8 mouse cellular contexts compared by ENCODE assay signal in genomic region chr17:49614577-49615235, GRCm38 (mm10). TPM values are rescaled to one million over a fixed set of nuclear protein-coding genes. Genes with fewer than 3 reads are reported as not detected.
A peak's percentile ranks its signal among the peaks of the same experiment; 100 is the strongest.
DNase-seq lines count a peak whose midpoint lies in the region; ATAC-seq and TF ChIP-seq lines count a peak whose summit lies in the region.

Gene Kif6 (plus strand): TSS chr17:49615136.

- peak; percentile 85 for DNase-seq in R1 (ENCODE audit: low read depth, low spot score)
- peak; percentile 88 for DNase-seq in cerebellum, postnatal 14 days
- DNase-seq in frontal cortex, postnatal 25 days (ENCODE audit: low spot score in 2 of 2), result peak; percentile 60 to 74
- DNase-seq in hindbrain, embryonic 11.5 days (ENCODE audit: low spot score), result peak; percentile 88
- peak; percentile 55 for DNase-seq in layer of hippocampus, adult 9-10 months (ENCODE audit: low spot score)
- DNase-seq in lung, adult 2 months, result peak; percentile 57
- DNase-seq in ovary, postnatal 36 days (ENCODE audit: low spot score), result peak; percentile 81
- peak; percentile 47 for DNase-seq in urinary bladder, adult 2 months (ENCODE audit: low spot score)

- H3K4me2 ChIP-seq in hindbrain, embryonic 11.5 days (replicated peaks; ENCODE audit: low read depth, low read length), result peak within 1 kb of the TSS; percentile 94

- TF ChIP-seq POLR2A in lung, adult 2 months (IDR thresholded peaks at IDR 0.05; ENCODE audit: borderline replicate concordance, extremely low read depth, low read depth, low read length), result no peak

- no peak for TF ChIP-seq CTCF in lung, adult 2 months (IDR thresholded peaks at IDR 0.05; ENCODE audit: insufficient read depth, low read length)

- 2% methylated on average over 27 of the region's 27 CpGs for WGBS in hindbrain, embryonic 11.5 days
- WGBS in lung, adult 2 months, result 2% methylated on average over 27 of the region's 27 CpGs

- 0 out of 2 replicates have a peak, but pooled peaks cover 2% of the 10 kb centered on the region for H3K4me1 ChIP-seq in hindbrain, embryonic 11.5 days (replicated peaks; ENCODE audit: control insufficient read depth, insufficient read depth, low read length)
- H3K4me1 ChIP-seq in lung, adult 2 months (ENCODE audit: control insufficient read depth, insufficient read depth, low read length), result no peaks in the 10 kb centered on the region; the same call in 1 of the 2 replicates

- no peak within 1 kb of the TSS; the same call in 1 of the 2 replicates for H3K27ac ChIP-seq in hindbrain, embryonic 11.5 days (ENCODE audit: low read depth, low read length)

- no peaks in the 10 kb centered on the region for H3K9me3 ChIP-seq in hindbrain, embryonic 11.5 days (ENCODE audit: control insufficient read depth, low read length)

- H3K4me3 ChIP-seq in hindbrain, embryonic 11.5 days (ENCODE audit: low read depth, low read length), result peak within 1 kb of the TSS; percentile 57
- H3K4me3 ChIP-seq in lung, adult 2 months (replicated peaks; ENCODE audit: extremely low read depth, low read depth, low read length), result peak within 1 kb of the TSS; percentile 51

- peak; percentile 96 for ATAC-seq in hindbrain, embryonic 11.5 days (ENCODE audit: low FRiP score)

- H3K36me3 ChIP-seq in hindbrain, embryonic 11.5 days (ENCODE audit: control insufficient read depth, insufficient read depth, low read length), result no peaks in the 10 kb centered on the region

- peak within 1 kb of the TSS; percentile 58 for H3K9ac ChIP-seq in hindbrain, embryonic 11.5 days (ENCODE audit: low read depth, low read length)

- H3K27me3 ChIP-seq in hindbrain, embryonic 11.5 days (ENCODE audit: control insufficient read depth, insufficient read depth, low read length), result no peaks in the 10 kb centered on the region

RNA-seq across cellular contexts. Expression of gene Kif6, which starts in this region (rescaled TPM):
- polyA plus RNA-seq in hindbrain, embryonic 11.5 days (2014; fragmentation: Nextera tagmentation; extraction: Ambion mirVana), result 3.1 and 3.6 TPM in 2 replicates
- polyA plus RNA-seq in lung, adult 2 months (2012; rRNA removed), result 1.1 and 1.3 TPM in 2 replicates
- polyA plus RNA-seq in urinary bladder, adult 2 months (2012; rRNA removed), result 0.97 and 1.1 TPM in 2 replicates
